Mouse (Mus musculus): ENCODE measurements at regions not wholly inside any gene's neighbourhood (a gene's known extent, or its start where the extent isn't known, plus 50 kb on each side); places are given as distances from the start of the nearest gene placed in this dataset.

GRCm38 (mm10) chr10:9066566-9066965 is 180.7 kb upstream of the Sash1 start:
- DNase-seq = no peak

DNA sequence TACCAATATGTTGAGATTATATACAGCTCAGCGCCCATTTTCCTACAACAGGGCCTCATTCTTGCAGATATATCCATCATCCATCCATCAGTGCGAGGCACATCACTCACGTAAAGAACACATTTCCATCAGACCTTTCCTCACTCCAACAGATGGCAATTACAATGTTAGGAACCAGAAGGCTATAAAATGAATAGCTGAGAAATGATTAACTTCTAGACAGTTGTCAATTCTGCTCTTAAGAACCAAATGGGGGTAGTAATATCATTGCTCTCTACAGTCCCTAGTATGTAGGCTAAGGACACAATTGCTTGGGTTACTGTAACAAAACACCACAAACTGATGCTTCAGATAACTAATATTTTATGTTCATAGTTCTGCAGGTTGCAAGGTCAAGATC is 176.1 kb upstream of the Sash1 start:
- no peak for DNase-seq

GRCm38 (mm10) chr10:9055274-9055673 is 169.4 kb upstream of the Sash1 start:
- DNase-seq = peak; percentile 40

DNA sequence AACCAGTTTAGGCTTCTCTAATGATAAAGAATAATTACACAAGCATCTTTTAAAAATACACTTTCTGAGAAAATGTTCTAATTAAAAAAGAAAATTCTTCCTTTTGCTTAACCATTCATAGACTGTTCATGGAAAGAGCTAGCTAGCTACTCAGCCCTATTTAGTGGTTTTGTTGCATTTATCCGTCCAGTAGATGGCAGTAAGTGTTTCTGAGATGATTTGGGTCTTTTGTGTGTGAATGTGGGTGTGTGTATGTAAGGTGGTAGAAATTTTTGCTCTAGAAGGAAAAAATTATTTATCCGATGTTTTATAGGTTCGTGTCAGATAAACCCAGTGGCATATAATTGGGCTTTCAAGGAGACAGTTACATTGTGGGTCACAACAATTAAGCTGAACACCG is 167.5 kb upstream of the Sash1 start:
- peak; percentile 58 for DNase-seq

- peak; percentile 12 for DNase-seq
Observed at GRCm38 (mm10) chr10:9047341-9047740, 161.5 kb upstream of the Sash1 start.

DNA sequence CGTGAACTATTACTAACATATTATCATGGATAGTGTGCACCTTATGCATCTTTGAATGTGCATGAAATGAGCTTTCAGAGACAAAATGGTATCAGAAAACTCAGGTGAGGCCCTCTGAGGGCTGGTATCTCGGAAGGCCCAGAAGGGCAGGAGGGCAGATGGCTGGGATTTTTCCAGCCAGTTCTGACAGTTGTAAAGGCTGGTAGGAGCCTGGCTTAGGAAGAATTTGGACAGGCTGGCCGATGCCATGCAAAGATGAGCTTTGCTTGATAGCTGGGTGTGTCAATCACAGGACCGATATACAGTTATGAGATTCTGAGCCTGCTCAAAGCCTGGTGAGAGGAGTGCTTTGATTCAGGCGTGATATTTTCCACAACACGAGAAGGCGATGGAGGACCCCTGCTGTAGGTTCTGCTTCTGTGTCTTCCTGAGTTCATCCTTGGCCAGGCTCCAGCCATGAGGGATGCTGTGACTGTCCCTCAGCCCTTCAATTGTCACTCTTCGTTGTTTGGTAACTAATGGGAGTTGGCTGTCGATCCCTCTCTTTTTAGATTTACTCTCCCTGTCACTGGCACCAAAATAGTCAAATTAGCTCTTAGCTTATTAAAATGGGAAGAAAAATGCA is 159.0 kb upstream of the Sash1 start:
- no peak for DNase-seq

DNA sequence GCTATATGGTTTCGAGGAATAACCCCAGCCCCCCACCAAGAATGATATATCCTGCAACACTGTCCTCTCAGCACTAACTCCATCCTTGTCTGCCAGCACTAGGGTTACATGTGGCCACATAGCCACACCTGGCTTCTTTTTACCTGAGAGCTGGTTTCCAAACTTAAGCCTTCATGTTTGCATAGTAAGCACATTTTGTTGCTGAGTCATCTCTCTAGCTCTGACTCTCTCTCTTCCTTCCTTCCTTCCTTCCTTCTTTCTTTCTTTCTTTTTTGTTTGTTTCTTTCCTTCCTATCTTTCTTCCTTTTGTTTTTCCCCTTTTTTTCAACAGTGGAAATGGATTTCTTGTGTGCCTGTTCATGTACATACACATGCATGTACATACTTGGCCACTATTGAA is 157.6 kb upstream of the Sash1 start:
- DNase-seq = no peak

GRCm38 (mm10) chr10:9030486-9030885 is 144.6 kb upstream of the Sash1 start:
- no peak for DNase-seq

GRCm38 (mm10) chr10:9029506-9029905 is 143.6 kb upstream of the Sash1 start:
- DNase-seq = no peak

DNA sequence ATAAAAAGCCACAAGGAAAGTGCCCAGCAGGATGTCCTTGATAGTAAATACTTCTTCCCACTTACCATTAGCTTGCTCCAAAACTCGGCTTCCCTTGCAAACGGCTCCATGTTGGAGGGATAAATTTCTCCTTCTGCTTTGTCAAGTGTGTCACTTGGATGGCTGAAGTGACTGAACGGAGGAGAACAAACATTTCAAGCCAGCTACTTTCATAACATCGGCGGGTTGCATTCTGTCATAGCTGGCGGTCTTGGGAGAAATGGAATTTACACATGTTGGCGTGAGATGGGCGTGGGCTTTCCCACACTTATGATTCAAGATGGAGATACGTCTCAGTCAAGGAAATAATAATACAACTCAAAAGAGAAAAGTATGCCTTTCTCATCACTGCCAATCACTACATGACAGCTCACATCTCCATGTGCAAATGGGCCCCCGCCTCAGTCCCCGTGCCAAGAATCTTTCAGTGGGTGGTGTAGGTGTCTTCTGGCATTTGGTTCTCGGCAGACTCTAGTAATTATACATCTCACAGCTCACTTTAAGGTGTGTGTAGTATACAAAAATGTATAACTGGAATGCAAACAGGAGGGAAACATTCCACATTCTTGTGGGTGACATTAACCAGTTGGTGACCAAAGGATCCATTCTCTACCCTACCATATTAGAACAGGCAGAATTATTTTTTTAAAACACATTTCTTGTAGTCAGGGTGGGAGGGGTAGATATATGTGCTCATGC is 141.4 kb upstream of the Sash1 start:
- no peak for DNase-seq

DNA sequence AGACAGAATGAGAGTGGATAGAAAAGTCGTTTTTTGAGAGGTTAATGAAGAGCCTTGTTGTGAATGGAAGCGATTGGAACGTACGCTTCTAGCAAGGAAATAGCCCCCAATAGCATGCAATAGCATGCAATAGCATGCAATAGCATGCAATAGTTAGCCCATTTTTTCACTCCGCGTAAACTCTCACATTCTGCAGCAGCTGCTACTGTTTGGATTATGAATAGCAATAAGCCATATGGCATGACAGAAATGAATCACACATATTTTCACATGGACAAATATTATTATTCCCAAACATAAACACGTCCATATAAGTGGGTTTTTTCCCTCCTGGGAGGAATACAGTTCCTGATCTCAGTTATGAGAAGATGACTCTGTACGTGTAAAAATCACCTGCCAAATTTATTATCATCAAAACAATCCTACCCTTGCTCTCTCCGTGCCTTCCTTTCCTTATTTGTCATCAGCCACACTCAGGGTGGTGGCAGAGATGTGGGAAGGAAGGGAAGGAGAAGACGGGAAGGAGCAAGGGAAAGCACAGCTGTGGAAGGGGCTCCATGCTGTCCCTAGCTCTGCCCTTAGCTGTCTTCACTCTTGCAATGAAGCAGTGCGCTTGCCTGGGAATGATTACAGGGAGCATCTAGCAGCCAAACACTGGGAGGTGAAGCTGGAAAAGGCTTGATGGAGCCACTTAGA is 129.1 kb upstream of the Sash1 start:
- no peak for DNase-seq

- no peak for DNase-seq
Observed at GRCm38 (mm10) chr10:9013549-9013925, 127.7 kb upstream of the Sash1 start.

GRCm38 (mm10) chr10:9012829-9013548 is 127.1 kb upstream of the Sash1 start:
- DNase-seq = peak; percentile 74

- no peak for DNase-seq
Observed at GRCm38 (mm10) chr10:9011906-9012305, 126.0 kb upstream of the Sash1 start.

DNA sequence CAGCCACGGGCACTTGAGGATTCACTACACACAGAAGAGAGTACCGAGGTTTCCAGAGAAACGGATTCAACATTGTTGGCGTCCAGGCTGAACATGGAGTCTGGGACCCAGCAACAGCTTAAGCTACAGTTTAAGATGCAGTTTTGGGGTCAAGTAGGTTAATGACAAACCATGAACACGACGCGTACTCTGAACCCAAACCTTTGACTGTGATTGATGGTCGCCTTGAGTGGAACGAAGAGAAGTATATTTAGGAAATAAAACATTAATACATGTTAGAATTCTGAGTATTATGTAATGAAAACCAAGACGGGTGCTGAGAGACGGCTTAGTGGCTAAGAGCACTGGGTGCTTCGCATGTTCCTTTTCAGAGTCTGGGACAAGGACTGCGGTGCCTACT is 124.3 kb upstream of the Sash1 start:
- no peak for DNase-seq

GRCm38 (mm10) chr10:9005140-9005909 is 119.5 kb upstream of the Sash1 start:
- DNase-seq = peak; percentile 16

GRCm38 (mm10) chr10:9002261-9002660 is 116.4 kb upstream of the Sash1 start:
- DNase-seq = no peak

- no peak for DNase-seq
Observed at GRCm38 (mm10) chr10:8998758-8999398, 113.0 kb upstream of the Sash1 start.

- DNase-seq = no peak
Observed at GRCm38 (mm10) chr10:8998356-8998755, 112.5 kb upstream of the Sash1 start.

GRCm38 (mm10) chr10:8995097-8995496 is 109.2 kb upstream of the Sash1 start:
- no peak for DNase-seq

- no peak for DNase-seq
Observed at GRCm38 (mm10) chr10:8986339-8986738, 100.5 kb upstream of the Sash1 start.

- DNase-seq = no peak
Observed at GRCm38 (mm10) chr10:8983347-8983746, 97.5 kb upstream of the Sash1 start.

All from retina, postnatal 1 day (tissue).